Mouse (Mus musculus) gastrocnemius, postnatal 25 days (tissue): ENCODE results near the gene Gins2. TPM values are rescaled to one million over a fixed set of nuclear protein-coding genes. Genes with fewer than 3 reads are reported as not detected.

Experiments used
- DNase-seq: peaks from one replicate; pipeline ENCODE4 v3.0.0; 2022
- microRNA-seq, 2 experiments: library from miRNA; unstranded; fragments of <30 nt; microRNA quantifications; one replicate each; pipeline ENCODE4 v1.2.0; 2021; ENCODE audit warnings: borderline replicate concordance in 2 of 2
- total RNA-seq, 2 experiments: library from RNA; stranded (reverse); gene quantifications; 1 replicate in 1 of 2; 2 replicates in 1 of 2; pipeline ENCODE4 v1.2.3; 2021

Gene Gins2
- total RNA-seq, 2 experiments from 2014 or later = 1.0 to 1.3 TPM

- no peak for DNase-seq
Measured at GRCm38 (mm10) chr8:120530954-120531656, 58.0 kb downstream of the Gins2 start.

GRCm38 (mm10) chr8:120529226-120529625 lies 59.9 kb downstream of the Gins2 start:
- DNase-seq = no peak

Small RNA genes within 50 kb of the gene (microRNA-seq; reads per million reads assigned to microRNA genes)
- 0 to 0.79 reads per million in 2 experiments for gene Mir7687

Other genes starting within 250 kb of the Gins2 start
- gene 1190005I06Rik, start 58.3 kb upstream of the Gins2 start, total RNA-seq = under 1 TPM; 0.67 to 0.70 TPM
- not detected for gene Gm27021, start 78.8 kb upstream of the Gins2 start, total RNA-seq
- 1,000 to 10,000 TPM; 1,728 to 1,814 TPM for gene Cox4i1, start 78.9 kb upstream of the Gins2 start, total RNA-seq
- gene Emc8, start 79.3 kb upstream of the Gins2 start, total RNA-seq = 10 to 100 TPM; 28.0 to 28.1 TPM
- gene Irf8, start 147.1 kb upstream of the Gins2 start, total RNA-seq = 1 to 10 TPM; 3.9 to 5.0 TPM